Mouse (Mus musculus): ENCODE measurements around the gene Vps53.

- no peak for TF ChIP-seq CTCF (IDR thresholded peaks at IDR 0.05)
- TF ChIP-seq POLR2A (IDR thresholded peaks at IDR 0.05; ENCODE audit: insufficient read depth, low read depth, low read length) = no peak
Observed at GRCm38 (mm10) chr11:76154861-76155260, 24.6 kb downstream of the Vps53 start.

Data from heart, adult 2 months (tissue).